Mouse (Mus musculus): ENCODE results near the gene Ppp1r27. TPM values are rescaled to one million over a fixed set of nuclear protein-coding genes. Genes with fewer than 3 reads are reported as not detected.

The Ppp1r27 gene
- polyA plus RNA-seq (2014; fragmentation: Nextera tagmentation; extraction: Ambion mirVana): not detected in 2 replicates

GRCm38 (mm10) chr11:120550810-120551440 is at the start of gene Ppp1r27:
TSS of gene Ppp1r27 (minus strand) at chr11:120551132.
- H3K4me1 ChIP-seq (replicated peaks; ENCODE audit: control insufficient read depth, insufficient read depth, low read length): peaks cover 3% of the 10 kb centered on the region; the same call in 1 of the 2 replicates
- H3K27me3 ChIP-seq (ENCODE audit: control insufficient read depth, insufficient read depth, low read length): no peaks in the 10 kb centered on the region
- H3K9me3 ChIP-seq (ENCODE audit: control insufficient read depth, low read length): no peaks in the 10 kb centered on the region
- ATAC-seq (replicated peaks; ENCODE audit: low FRiP score) (no peak), DNase-seq (ENCODE audit: low spot score) (no peak)
- peak within 1 kb of the TSS; percentile 72 for H3K4me2 ChIP-seq (ENCODE audit: low read depth, low read length, severe bottlenecking)
- peak within 1 kb of the TSS; percentile 86 for H3K4me3 ChIP-seq (ENCODE audit: low read depth, low read length)
- H3K36me3 ChIP-seq (ENCODE audit: control insufficient read depth, insufficient read depth, low read length): no peaks in the 10 kb centered on the region
- 95% methylated on average over 28 of the region's 28 CpGs for WGBS
- H3K27ac ChIP-seq (ENCODE audit: low read depth, low read length): no peak within 1 kb of the TSS
- H3K9ac ChIP-seq (ENCODE audit: low read length): peak within 1 kb of the TSS; percentile 82

- Histone ChIP-seq H3K36me3 (ENCODE audit: control insufficient read depth, insufficient read depth, low read length) (peaks cover 15% of the 10 kb centered on the region; the same call in 1 of the 2 replicates), H3K27me3 (ENCODE audit: control insufficient read depth, insufficient read depth, low read length) (no peaks in the 10 kb centered on the region), H3K4me1 (replicated peaks; ENCODE audit: control insufficient read depth, insufficient read depth, low read length) (peaks cover 12% of the 10 kb centered on the region; the same call in 1 of the 2 replicates), H3K9me3 (ENCODE audit: control insufficient read depth, low read length) (no peaks in the 10 kb centered on the region), H3K27ac (ENCODE audit: low read depth, low read length) (no peak overlapping the region), H3K4me2 (ENCODE audit: low read depth, low read length, severe bottlenecking) (no peak overlapping the region), H3K9ac (ENCODE audit: low read length) (no peak overlapping the region), H3K4me3 (ENCODE audit: low read depth, low read length) (no peak overlapping the region)
- ATAC-seq (replicated peaks; ENCODE audit: low FRiP score): no peak
- 98% methylated on average over 3 of the region's 3 CpGs for WGBS
- no peak for DNase-seq (ENCODE audit: low spot score)
These were observed 49.8 kb upstream of the Ppp1r27 start for GRCm38 (mm10) chr11:120600716-120601115.

- Histone ChIP-seq H3K9ac (ENCODE audit: low read length) (peak overlapping the region; percentile 75), H3K4me1 (replicated peaks; ENCODE audit: control insufficient read depth, insufficient read depth, low read length) (peaks cover 12% of the 10 kb centered on the region; the same call in 1 of the 2 replicates), H3K4me3 (ENCODE audit: low read depth, low read length) (peak overlapping the region; percentile 100), H3K36me3 (ENCODE audit: control insufficient read depth, insufficient read depth, low read length) (peaks cover 22% of the 10 kb centered on the region; the same call in 1 of the 2 replicates), H3K27me3 (ENCODE audit: control insufficient read depth, insufficient read depth, low read length) (no peaks in the 10 kb centered on the region), H3K9me3 (ENCODE audit: control insufficient read depth, low read length) (no peaks in the 10 kb centered on the region), H3K4me2 (ENCODE audit: low read depth, low read length, severe bottlenecking) (peak overlapping the region; percentile 99), H3K27ac (ENCODE audit: low read depth, low read length) (peak overlapping the region; percentile 71; the same call in 1 of the 2 replicates)
- 53% methylated on average over 17 of the region's 17 CpGs for WGBS
- 0 out of 2 replicates have a peak, but pooled peaks have one; percentile 14 for ATAC-seq (replicated peaks; ENCODE audit: low FRiP score)
- no peak for DNase-seq (ENCODE audit: low spot score)
These were observed 48.1 kb upstream of the Ppp1r27 start for GRCm38 (mm10) chr11:120598990-120599549.

GRCm38 (mm10) chr11:120598283-120598989 is 47.5 kb upstream of the Ppp1r27 start, which contains the start of the genes Alyref and Anapc11:
TSS of gene Alyref (minus strand) at chr11:120598365.
TSS of gene Anapc11 (plus strand) at chr11:120598421.
- Histone ChIP-seq H3K27me3 (ENCODE audit: control insufficient read depth, insufficient read depth, low read length) (no peaks in the 10 kb centered on the region), H3K4me3 (ENCODE audit: low read depth, low read length) (peak within 1 kb of the TSS; percentile 100), H3K4me1 (replicated peaks; ENCODE audit: control insufficient read depth, insufficient read depth, low read length) (peaks cover 12% of the 10 kb centered on the region; the same call in 1 of the 2 replicates), H3K9me3 (ENCODE audit: control insufficient read depth, low read length) (no peaks in the 10 kb centered on the region), H3K36me3 (ENCODE audit: control insufficient read depth, insufficient read depth, low read length) (peaks cover 28% of the 10 kb centered on the region), H3K9ac (ENCODE audit: low read length) (peak within 1 kb of the TSS; percentile 98), H3K27ac (ENCODE audit: low read depth, low read length) (peak within 1 kb of the TSS; percentile 74), H3K4me2 (ENCODE audit: low read depth, low read length, severe bottlenecking) (peak within 1 kb of the TSS; percentile 99)
- ATAC-seq (replicated peaks; ENCODE audit: low FRiP score): peak; percentile 98
- WGBS: under 1% methylated on average over 76 of the region's 88 CpGs
- DNase-seq (ENCODE audit: low spot score): peak; percentile 97

GRCm38 (mm10) chr11:120597240-120598235 is 46.6 kb upstream of the Ppp1r27 start:
- H3K9me3 ChIP-seq (ENCODE audit: control insufficient read depth, low read length): no peaks in the 10 kb centered on the region
- peak; percentile 67 for DNase-seq (ENCODE audit: low spot score)
- no peaks in the 10 kb centered on the region for H3K27me3 ChIP-seq (ENCODE audit: control insufficient read depth, insufficient read depth, low read length)
- peak overlapping the region; percentile 99 for H3K4me2 ChIP-seq (ENCODE audit: low read depth, low read length, severe bottlenecking)
- peaks cover 31% of the 10 kb centered on the region for H3K36me3 ChIP-seq (ENCODE audit: control insufficient read depth, insufficient read depth, low read length)
- H3K4me3 ChIP-seq (ENCODE audit: low read depth, low read length): peak overlapping the region; percentile 100
- H3K9ac ChIP-seq (ENCODE audit: low read length): peak overlapping the region; percentile 98
- ATAC-seq (replicated peaks; ENCODE audit: low FRiP score): no peak; the same call in 1 of the 2 replicates
- H3K4me1 ChIP-seq (replicated peaks; ENCODE audit: control insufficient read depth, insufficient read depth, low read length): peaks cover 12% of the 10 kb centered on the region; the same call in 1 of the 2 replicates
- H3K27ac ChIP-seq (ENCODE audit: low read depth, low read length): peak overlapping the region; percentile 74
- WGBS: 5% methylated on average over 93 of the region's 99 CpGs

GRCm38 (mm10) chr11:120588531-120588930 is 37.6 kb upstream of the Ppp1r27 start:
- peaks cover 38% of the 10 kb centered on the region for H3K36me3 ChIP-seq (ENCODE audit: control insufficient read depth, insufficient read depth, low read length)
- no peak for ATAC-seq (replicated peaks; ENCODE audit: low FRiP score)

GRCm38 (mm10) chr11:120583937-120584336 is 33.0 kb upstream of the Ppp1r27 start:
- DNase-seq (ENCODE audit: low spot score): no peak
- peaks cover 29% of the 10 kb centered on the region for H3K36me3 ChIP-seq (ENCODE audit: control insufficient read depth, insufficient read depth, low read length)
- no peak overlapping the region for H3K9ac ChIP-seq (ENCODE audit: low read length)
- peaks cover 10% of the 10 kb centered on the region for H3K4me1 ChIP-seq (replicated peaks; ENCODE audit: control insufficient read depth, insufficient read depth, low read length)
- H3K4me3 ChIP-seq (ENCODE audit: low read depth, low read length): no peak overlapping the region
- no peak overlapping the region for H3K4me2 ChIP-seq (ENCODE audit: low read depth, low read length, severe bottlenecking)
- H3K27me3 ChIP-seq (ENCODE audit: control insufficient read depth, insufficient read depth, low read length): no peaks in the 10 kb centered on the region
- ATAC-seq (replicated peaks; ENCODE audit: low FRiP score): no peak
- no peak overlapping the region for H3K27ac ChIP-seq (ENCODE audit: low read depth, low read length)
- peaks cover 3% of the 10 kb centered on the region; the same call in 1 of the 2 replicates for H3K9me3 ChIP-seq (ENCODE audit: control insufficient read depth, low read length)
- 94% methylated on average over 1 of the region's 1 CpGs for WGBS

More at GRCm38 (mm10) chr11:120588531-120588930, 37.6 kb upstream of the Ppp1r27 start:
- Histone ChIP-seq H3K27ac (ENCODE audit: low read depth, low read length) (no peak overlapping the region), H3K4me1 (replicated peaks; ENCODE audit: control insufficient read depth, insufficient read depth, low read length) (no peaks in the 10 kb centered on the region), H3K4me3 (ENCODE audit: low read depth, low read length) (no peak overlapping the region), H3K9me3 (ENCODE audit: control insufficient read depth, low read length) (peaks cover 3% of the 10 kb centered on the region; the same call in 1 of the 2 replicates), H3K27me3 (ENCODE audit: control insufficient read depth, insufficient read depth, low read length) (no peaks in the 10 kb centered on the region), H3K4me2 (ENCODE audit: low read depth, low read length, severe bottlenecking) (no peak overlapping the region), H3K9ac (ENCODE audit: low read length) (no peak overlapping the region)
- no peak for DNase-seq (ENCODE audit: low spot score)
- 91% methylated on average over 6 of the region's 6 CpGs for WGBS
